Mouse (Mus musculus): Measurements from ENCODE around the gene Cd79b.

Gene Cd79b

GRCm38 (mm10) chr11:106273811-106274210, 40.8 kb downstream of the Cd79b start:
- DNase-seq (ENCODE audit: low spot score): no peak

DNA sequence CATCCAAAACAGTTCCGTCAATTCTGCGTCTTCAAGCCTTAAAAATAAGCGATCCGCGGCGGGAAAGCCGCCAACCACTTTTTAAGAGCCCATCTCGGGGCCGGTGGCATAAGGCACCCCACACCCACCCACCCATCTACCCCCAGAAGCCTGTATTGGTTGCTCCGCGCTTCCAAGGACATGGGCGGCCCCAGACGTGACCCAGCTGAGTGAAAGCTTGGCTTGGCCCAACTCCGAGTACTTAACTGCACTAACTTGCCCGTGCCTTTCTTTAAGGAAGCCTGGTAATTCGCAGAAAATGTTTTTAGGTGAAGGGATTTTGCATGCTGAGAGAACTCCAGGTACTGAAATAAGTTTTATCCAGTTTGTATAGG, 41.3 kb downstream of the Cd79b start:
- no peak for DNase-seq (ENCODE audit: low spot score)

DNA sequence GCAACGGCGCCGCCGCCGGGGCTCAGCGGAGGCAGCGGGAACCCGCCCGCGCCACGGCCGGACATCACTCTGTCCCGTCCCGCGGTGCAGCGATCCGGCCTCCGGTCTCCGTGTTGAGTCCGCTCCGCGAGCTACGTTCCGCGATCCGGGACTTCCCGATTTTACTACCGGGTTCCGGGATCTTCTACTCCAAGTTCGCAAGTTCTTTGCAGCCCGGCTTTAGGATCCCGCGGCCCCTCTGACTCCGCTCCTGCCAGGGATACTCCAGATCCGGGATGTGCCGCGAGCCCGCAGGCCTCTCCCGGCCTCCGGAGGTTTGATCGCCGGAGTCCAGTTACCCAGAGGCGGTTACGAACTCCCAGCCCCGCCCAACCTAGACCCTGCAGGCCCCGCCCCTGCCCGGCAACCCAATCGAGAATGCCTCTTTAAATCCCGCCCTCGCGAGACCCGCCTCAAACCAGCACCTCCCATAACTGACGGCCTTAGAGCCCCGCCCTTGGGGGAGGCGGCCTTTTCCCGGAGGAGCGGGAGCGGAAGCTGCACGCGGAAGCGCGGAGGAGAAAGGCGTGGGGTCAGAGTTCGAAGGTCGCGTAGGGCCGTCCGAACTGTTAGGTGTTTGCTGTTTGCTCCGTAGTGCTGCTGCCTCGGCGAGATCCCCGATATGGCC, 41.8 kb downstream of the Cd79b start, which contains the start of gene Smarcd2:
Smarcd2 (minus strand) TSS at position 329 of the 667 bp plus-strand sequence.
- DNase-seq (ENCODE audit: low spot score): peak; percentile 100

- no peak for DNase-seq (ENCODE audit: low spot score)
These were observed 42.5 kb downstream of the Cd79b start for GRCm38 (mm10) chr11:106271794-106272643.

- DNase-seq (ENCODE audit: low spot score): no peak
These were observed 43.3 kb downstream of the Cd79b start for GRCm38 (mm10) chr11:106271131-106271793.

- peak; percentile 17 for DNase-seq (ENCODE audit: low spot score)
These were observed 45.5 kb downstream of the Cd79b start for GRCm38 (mm10) chr11:106269060-106269431.

DNA sequence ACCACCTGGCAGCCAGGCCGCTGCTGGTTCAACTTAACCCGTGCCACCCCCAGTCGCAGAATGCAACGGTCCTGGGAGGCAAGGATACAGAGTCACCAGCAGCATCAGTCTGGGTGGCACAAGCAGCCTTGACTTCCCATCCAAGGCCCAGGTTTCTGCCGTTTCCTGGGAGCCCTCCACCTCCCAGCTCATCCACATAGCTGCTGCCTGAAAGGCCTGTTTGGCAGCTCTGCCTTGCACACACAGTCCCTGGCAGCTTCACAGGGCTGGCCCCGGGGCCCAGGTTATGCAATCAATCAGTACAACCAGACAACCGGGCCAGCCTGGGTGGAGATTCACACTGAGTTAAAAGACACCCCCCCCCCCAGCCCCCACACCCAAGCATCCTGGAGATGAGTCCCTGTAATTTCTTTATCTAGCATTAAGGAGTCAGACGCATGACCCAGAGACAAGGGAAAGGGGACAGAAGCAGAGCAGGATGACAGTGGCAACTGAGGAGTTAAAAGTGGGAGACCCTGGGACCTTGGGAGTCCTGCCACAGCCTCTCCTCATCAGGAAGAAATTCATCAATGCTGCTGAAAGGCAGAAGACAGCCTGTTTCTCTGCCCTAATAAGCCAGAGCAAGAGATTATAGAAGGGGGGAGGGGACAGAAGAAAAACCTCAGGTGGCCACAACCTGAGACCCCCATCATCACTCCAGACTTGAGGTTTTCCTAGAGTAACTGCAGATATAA, 46.1 kb downstream of the Cd79b start:
- peak; percentile 53 for DNase-seq (ENCODE audit: low spot score)

DNA sequence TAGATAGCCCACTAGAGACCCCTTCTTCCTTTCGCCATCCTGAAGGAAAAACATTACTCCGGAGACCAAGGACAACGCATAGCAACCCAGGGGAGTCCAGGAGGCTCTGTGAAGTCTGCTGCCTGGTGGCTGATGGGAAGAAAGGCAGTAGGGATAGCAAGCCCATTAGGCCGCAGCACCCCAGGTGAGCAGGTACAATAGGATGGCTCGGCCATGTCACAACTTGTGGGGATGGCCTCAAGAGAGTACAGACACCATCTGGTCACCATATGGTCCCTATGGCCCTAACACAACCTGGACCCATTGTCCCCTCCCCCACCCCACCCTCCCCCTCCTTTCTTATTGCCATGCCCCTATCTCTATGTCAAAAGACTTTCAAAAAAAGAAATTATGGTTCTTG, 46.7 kb downstream of the Cd79b start:
- DNase-seq (ENCODE audit: low spot score): no peak

- DNase-seq (ENCODE audit: low spot score): no peak
These were observed 47.2 kb downstream of the Cd79b start for GRCm38 (mm10) chr11:106267311-106267852.

- DNase-seq (ENCODE audit: low spot score): no peak
These were observed 48.1 kb downstream of the Cd79b start for GRCm38 (mm10) chr11:106266431-106266830.

- no peak for DNase-seq (ENCODE audit: low spot score)
These were observed 49.0 kb downstream of the Cd79b start for GRCm38 (mm10) chr11:106265570-106265969.

DNA sequence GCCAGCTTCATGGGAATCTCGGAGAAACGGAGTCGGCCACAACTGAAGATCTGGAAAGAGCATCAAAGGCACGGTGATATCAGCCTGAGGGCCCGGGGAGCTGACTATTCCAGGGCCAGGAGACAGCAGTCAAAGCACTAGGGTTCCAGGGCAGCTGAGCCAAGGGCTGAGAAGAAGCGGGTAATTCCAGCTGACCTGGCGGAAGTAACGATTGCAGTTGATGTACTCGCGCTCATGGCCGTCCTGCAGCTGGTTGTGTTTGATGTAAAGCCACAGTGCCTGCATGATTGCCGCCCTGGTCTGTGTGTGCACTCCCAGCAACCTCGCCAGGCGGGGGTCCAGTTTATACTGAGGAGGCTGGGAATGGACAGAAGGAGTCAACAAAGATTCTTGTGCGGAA, 49.6 kb downstream of the Cd79b start:
- DNase-seq (ENCODE audit: low spot score): no peak

- DNase-seq (ENCODE audit: low spot score): no peak
These were observed 50.6 kb downstream of the Cd79b start for GRCm38 (mm10) chr11:106263963-106264362.

All from yolk sac, embryonic 10.5 days (tissue).